Mouse (Mus musculus): ENCODE measurements around the gene Shpk.

Gene Shpk

GRCm38 (mm10) chr11:73201021-73201420, 1.8 kb downstream of the Shpk start:
- DNase-seq = no peak

GRCm38 (mm10) chr11:73201597-73201996, 2.3 kb downstream of the Shpk start:
- no peak for DNase-seq

- no peak for DNase-seq
These were observed 4.6 kb downstream of the Shpk start for GRCm38 (mm10) chr11:73203895-73204294.

- no peak for DNase-seq
These were observed 5.9 kb downstream of the Shpk start for GRCm38 (mm10) chr11:73205194-73205593.

- DNase-seq = no peak
These were observed 8.4 kb downstream of the Shpk start for GRCm38 (mm10) chr11:73207621-73208020.

GRCm38 (mm10) chr11:73213956-73214355, 14.7 kb downstream of the Shpk start:
- no peak for DNase-seq

- no peak for DNase-seq
These were observed 20.4 kb downstream of the Shpk start for GRCm38 (mm10) chr11:73219671-73220070.

GRCm38 (mm10) chr11:73220651-73221050, 21.4 kb downstream of the Shpk start:
- no peak for DNase-seq

- DNase-seq = no peak
These were observed 23.6 kb downstream of the Shpk start for GRCm38 (mm10) chr11:73222846-73223245.

- DNase-seq = peak; percentile 9 to 18
These were observed 24.7 kb downstream of the Shpk start for GRCm38 (mm10) chr11:73223966-73224365.

- no peak for DNase-seq
These were observed 26.6 kb downstream of the Shpk start for GRCm38 (mm10) chr11:73225856-73226255.

- DNase-seq = no peak
These were observed 29.6 kb downstream of the Shpk start for GRCm38 (mm10) chr11:73228881-73229280.

- DNase-seq = no peak
These were observed 30.8 kb downstream of the Shpk start for GRCm38 (mm10) chr11:73230081-73230480.

- no peak for DNase-seq
These were observed 33.3 kb downstream of the Shpk start for GRCm38 (mm10) chr11:73232513-73232912.

GRCm38 (mm10) chr11:73233992-73234391, 34.7 kb downstream of the Shpk start, which contains the start of gene Trpv1:
Gene Trpv1, plus strand, starts transcription at chr11:73234292.
- DNase-seq = no peak

- DNase-seq = no peak
These were observed 36.9 kb downstream of the Shpk start for GRCm38 (mm10) chr11:73235990-73236701.

- DNase-seq = no peak
These were observed 37.5 kb downstream of the Shpk start for GRCm38 (mm10) chr11:73236731-73237130.

- no peak for DNase-seq
These were observed 42.9 kb downstream of the Shpk start for GRCm38 (mm10) chr11:73242199-73242598.

- DNase-seq = no peak
These were observed 43.5 kb downstream of the Shpk start for GRCm38 (mm10) chr11:73242777-73243176.

- DNase-seq = no peak
These were observed 58.2 kb downstream of the Shpk start for GRCm38 (mm10) chr11:73257362-73257945.

- no peak for DNase-seq
These were observed 59.4 kb downstream of the Shpk start for GRCm38 (mm10) chr11:73258664-73259063.

- no peak for DNase-seq
These were observed 61.2 kb downstream of the Shpk start for GRCm38 (mm10) chr11:73260457-73260856.

GRCm38 (mm10) chr11:73261385-73261784, 62.1 kb downstream of the Shpk start:
- DNase-seq = no peak

- no peak for DNase-seq
These were observed 68.0 kb downstream of the Shpk start, which contains the start of gene Trpv3 for GRCm38 (mm10) chr11:73267267-73267666. Gene Trpv3, plus strand, starts transcription at chr11:73267388.
